Mouse (Mus musculus): ENCODE results near the gene Abce1.

- TF ChIP-seq CTCF (IDR thresholded peaks at IDR 0.05; ENCODE audit: control insufficient read depth, insufficient read depth, insufficient replicate concordance, low read depth, low read length) (no peak), POLR2A (IDR thresholded peaks at IDR 0.05; ENCODE audit: control insufficient read depth, low read depth, low read length) (no peak)
These were observed 57.8 kb downstream of the Abce1 start for GRCm38 (mm10) chr8:79653736-79654135.
